Mouse (Mus musculus) erythroblast, embryonic 14.5 days (primary cell): ENCODE data around the gene Slc24a4.

Experiments used
- GATA1 ChIP-seq: IDR thresholded peaks from 2 replicates; pipeline ENCODE4 v1.6.1; 2012; ENCODE audit warnings: low read length, inconsistent platforms, mixed read lengths
- TAL1 ChIP-seq: IDR thresholded peaks from 3 replicates; pipeline ENCODE4 v1.6.1; 2012; ENCODE audit warnings: low read length, inconsistent platforms, mixed read lengths

GRCm38 (mm10) chr12:102108851-102109250 lies 19.7 kb upstream of the Slc24a4 start:
- TF ChIP-seq TAL1 (no peak), GATA1 (no peak)
